Mouse (Mus musculus): ENCODE measurements around the gene Decr2.

Decr2 gene

DNA sequence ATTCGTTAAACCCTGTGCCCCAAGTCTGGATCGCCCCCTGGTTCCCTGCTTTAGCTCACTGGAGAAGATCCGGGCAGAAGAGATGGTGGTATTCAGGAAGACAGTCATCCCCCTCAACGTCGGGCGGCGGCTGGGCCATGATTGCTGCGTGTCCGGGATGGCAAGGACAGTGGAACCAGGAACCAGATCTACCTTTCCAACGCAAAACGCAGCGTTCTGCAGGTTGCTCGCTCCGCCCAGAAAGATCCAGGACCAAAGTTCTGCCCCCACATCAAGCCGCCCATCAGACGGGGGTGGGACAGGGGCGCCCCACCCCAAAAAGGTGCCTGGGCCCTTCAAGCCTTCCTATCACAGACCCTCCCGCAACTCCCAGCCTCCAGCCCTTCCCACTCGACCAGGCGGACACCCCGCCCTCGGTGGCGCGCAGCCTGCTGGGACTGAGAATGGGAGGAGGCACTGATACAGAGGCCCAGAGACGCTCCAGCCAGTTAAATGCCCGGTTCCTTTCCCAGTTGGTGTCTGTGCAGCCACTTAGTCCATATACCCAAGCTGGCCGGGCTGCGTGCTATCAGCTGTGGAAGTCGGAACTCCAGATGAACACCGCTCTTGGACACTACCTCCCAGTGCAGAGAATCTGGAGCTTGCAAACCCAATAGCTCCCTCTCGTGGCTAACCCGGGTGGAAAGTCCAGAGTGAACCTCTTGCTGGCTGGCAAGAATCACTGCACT lies at the start of gene Decr2:
Gene Decr2 (minus strand): TSS at position 433 of the 728 bp plus-strand sequence.
- WGBS = 2% methylated on average over 32 of the region's 32 CpGs

- 1% methylated on average over 47 of the region's 58 CpGs for WGBS
Observed at GRCm38 (mm10) chr17:26138901-26139381, 48.8 kb upstream of the Decr2 start.

GRCm38 (mm10) chr17:26138239-26138836 lies 48.2 kb upstream of the Decr2 start, which contains the start of gene Axin1:
Axin1 (plus strand) TSS chr17:26138688.
- under 1% methylated on average over 42 of the region's 42 CpGs for WGBS

- WGBS = 70% methylated on average over 2 of the region's 2 CpGs
Observed at GRCm38 (mm10) chr17:26137751-26138130, 47.6 kb upstream of the Decr2 start.

DNA sequence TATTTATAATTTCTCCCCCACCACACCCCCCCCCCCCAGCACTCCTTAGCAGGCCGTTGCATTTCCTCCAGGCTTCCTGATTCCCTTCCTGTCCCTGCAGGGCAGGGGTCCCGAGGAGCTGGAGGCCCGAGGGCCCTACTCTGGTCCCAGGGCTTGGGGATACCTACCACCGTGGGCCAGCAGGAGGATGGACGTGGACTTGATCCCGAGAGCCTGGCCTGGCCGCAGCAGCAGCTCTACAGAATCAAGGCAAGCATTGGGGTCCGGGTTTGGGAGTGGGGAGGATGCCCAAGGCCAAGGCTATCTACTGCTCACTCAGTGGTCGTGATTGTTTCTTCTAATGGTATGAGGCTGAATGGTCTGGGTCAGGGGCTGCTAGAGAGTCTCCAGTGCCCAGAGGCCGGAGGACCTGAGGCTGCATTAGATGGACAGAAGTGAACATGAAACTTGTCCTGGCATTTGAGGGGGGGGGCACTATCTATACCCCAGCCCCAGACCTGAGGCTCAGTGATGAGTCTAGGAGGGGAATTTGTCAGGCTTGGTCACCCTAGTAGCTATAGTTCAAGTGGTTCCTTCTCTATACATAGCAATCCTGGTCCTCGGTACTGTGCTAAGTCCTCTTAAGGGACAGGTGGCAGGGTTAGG lies 47.1 kb upstream of the Decr2 start:
- 88% methylated on average over 11 of the region's 11 CpGs for WGBS

DNA sequence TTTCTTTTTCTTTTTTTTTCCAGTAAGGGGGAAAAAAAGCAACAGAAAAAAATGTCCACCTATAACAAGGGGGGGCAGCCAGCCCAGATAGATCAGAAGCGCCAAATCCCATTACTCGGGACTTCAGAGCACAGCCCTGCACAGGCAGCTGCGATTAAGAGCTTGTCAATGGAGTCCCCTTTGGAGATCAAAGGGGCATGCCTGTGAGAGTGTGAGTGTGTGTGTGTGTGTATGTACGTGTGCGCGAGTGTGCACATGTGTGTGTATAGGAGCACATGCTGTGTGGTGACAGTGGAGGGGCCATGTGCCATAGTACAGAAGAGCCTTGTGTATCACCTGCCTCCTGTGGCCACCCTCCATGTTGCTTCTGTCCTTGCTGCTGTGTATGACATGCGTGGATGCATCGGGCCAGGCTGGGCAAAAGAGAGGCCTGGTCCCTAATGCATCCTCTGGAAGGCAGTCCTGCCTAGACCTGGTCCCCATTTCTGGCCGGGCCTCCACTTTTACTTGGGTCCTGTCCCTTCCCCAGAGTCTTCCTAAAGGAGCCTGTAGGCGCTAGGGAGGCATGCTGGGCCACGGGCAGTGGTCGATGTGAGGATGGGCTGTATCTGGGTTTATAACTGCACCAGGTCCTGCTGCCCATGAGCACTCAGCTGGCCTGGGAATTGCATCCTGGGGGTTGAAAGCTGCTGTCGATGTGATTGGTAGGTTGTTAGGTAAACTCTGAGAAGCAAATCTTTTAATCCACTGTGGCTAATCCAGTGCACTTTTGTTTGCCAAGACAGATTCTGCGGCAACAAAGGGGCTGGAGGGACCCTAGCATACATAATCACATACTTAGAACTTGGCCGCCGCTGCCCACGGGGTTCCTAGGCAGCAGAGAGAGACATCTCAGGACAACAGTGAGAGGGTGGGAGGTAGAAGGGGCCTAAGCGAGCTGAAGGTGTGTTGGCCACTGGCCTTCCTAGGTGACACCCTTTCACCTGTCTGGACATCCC lies 42.0 kb upstream of the Decr2 start:
- 76% methylated on average over 18 of the region's 18 CpGs for WGBS

DNA sequence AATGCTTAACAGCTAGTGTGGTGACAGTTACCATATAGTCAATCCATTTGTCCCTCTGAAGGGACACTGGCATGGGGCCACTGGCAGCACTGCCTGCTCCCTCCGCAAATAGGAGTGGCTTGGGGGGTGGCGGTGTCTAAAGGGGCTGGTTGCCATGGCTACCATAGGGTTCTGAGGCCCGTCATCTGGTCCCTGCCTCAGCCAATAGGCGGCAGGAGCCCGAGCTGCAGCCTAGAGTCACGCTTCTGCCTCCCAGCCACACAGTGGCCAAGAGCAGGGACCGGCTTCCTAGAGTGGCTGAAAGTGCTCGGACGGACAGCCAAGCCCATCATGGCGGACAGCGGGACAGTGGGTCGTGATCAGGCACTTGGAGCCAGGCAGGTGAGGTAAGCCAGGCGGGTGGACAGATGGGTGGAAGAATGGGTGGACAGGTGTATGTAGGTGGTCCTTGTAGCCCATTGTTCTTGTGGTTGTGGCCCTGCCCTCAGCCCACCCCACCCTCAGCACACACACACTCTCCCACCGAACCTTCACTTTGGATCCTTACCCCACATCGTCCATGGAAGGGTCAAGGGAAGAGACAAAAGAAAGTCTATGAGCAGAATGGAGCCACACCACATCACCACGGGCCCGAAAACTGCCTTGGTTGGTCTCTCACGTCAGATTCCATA lies 41.1 kb upstream of the Decr2 start:
- 79% methylated on average over 18 of the region's 18 CpGs for WGBS

GRCm38 (mm10) chr17:26125226-26125625 lies 35.1 kb upstream of the Decr2 start:
- WGBS = 82% methylated on average over 10 of the region's 10 CpGs

DNA sequence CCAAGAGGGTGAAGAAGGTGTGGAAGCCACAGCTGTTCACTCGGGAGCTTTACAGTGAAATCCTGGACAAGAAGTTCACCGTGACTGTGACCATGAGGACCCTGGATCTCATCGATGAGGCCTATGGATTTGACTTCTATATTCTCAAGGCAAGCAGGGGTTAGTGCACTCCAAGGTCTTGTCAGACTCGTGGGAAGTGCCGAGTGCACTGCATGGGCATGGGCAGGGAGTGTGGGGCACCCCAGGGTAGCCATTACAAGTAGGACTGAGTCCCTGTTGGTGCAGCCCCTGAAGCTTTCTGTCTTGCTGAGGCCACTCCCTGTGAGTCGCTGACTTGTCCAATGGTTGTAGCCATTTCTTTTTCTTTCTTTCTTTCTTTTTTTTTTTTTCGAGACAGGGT lies 34.4 kb upstream of the Decr2 start:
- WGBS = 85% methylated on average over 7 of the region's 7 CpGs

- under 1% methylated on average over 32 of the region's 32 CpGs for WGBS
Observed at GRCm38 (mm10) chr17:26123267-26123684, 33.1 kb upstream of the Decr2 start, which contains the start of gene Mrpl28. Mrpl28 (plus strand) TSS chr17:26123500.

DNA sequence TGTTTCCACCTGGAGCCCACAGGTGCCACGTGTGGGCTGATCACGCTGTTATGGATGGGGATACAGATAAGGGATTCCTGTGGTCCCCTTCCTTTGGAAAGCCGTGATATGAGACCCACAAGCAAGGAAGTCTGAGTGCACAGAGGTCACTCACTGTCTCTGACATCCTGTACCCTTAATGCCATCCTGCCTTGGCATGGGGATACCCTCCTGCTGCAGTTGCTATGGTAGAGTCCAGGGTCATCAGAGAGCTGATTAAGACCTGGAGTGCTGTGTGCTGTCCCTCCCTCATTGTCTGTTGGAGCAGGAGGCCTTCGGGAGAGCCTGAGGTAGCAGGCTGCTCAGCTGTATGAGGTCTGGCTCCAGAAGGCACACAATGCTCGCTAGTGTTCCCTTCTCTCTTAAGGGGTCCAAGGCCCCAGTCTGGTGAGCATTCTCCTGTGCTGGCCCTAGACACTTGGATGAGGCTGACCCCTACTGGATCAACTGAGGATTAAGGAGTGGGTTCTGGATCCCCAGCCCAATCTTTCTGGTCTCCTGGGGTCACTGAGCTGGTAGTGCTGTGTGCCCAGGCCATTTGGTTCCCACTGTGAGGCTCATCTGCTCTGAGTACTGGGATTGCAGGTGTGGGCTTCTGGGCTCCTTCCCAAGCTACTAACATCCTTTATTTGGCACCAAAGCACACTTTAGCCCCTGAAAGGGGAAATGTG lies 32.4 kb upstream of the Decr2 start:
- WGBS = 64% methylated on average over 5 of the region's 5 CpGs

DNA sequence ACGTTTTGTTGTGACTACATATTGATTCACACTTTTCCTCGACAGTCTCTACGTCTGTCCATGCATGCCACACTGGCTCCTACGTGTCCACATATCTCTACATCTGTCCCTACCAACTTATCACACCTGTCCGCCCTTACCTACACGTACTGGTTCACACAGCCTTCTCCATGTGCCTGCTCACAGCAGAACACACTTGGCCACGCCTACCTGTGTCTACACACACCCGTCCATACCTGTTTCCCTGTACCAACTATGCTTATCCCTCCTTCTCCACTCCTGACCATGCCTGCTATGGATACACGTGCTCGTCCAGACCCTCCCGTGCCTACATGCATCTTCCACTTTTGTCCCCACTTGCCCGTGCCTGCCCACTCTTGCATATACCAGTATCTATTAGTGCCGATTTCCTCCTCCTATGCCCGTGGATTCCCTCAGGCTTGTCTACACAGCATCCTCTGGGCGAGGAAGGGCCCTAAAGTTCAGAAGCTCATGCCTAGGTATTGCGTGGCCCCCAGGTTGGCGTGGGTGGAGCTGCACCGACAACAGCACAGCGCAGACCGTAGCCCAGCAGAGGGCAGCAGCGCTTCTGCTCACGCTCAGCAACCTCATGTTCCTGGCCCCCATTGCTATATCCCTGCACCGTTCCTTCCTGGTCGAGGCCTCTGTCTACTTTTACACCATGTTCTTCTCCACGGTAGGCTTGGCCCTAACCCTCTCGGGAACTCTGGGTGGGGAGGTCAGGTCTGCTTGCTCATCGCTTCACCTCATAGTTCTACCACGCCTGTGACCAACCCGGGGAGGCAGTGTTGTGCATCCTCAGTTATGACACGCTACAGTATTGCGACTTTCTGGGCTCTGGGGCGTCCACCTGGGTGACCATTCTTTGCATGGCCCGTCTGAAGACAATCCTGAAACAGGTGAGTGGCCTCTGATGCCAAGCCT lies 29.9 kb upstream of the Decr2 start:
- WGBS = 36% methylated on average over 33 of the region's 33 CpGs

- WGBS = 92% methylated on average over 17 of the region's 17 CpGs
Observed at GRCm38 (mm10) chr17:26116503-26117258, 26.5 kb upstream of the Decr2 start.

- WGBS = 63% methylated on average over 3 of the region's 3 CpGs
Observed at GRCm38 (mm10) chr17:26115956-26116487, 25.9 kb upstream of the Decr2 start.

GRCm38 (mm10) chr17:26115205-26115898 lies 25.2 kb upstream of the Decr2 start:
- WGBS = 90% methylated on average over 7 of the region's 7 CpGs

GRCm38 (mm10) chr17:26114461-26114860 lies 24.3 kb upstream of the Decr2 start:
- 70% methylated on average over 7 of the region's 7 CpGs for WGBS

- WGBS = 13% methylated on average over 8 of the region's 8 CpGs
Observed at GRCm38 (mm10) chr17:26114061-26114460, 23.9 kb upstream of the Decr2 start.

Data from cerebral cortex, adult 2 months (tissue).